Mouse (Mus musculus) CD4-positive helper T cell, adult 2 months (primary cell): ENCODE results near the gene Ppp2r1b.

Experiments
- DNase-seq: peaks from one replicate; pipeline ENCODE4 v3.0.0-alpha.2; 2012; ENCODE audit warnings: low read depth, missing footprints, low spot score

Ppp2r1b gene

GRCm38 (mm10) chr9:50836097-50836496 is 9.0 kb upstream of the Ppp2r1b start:
- DNase-seq = peak; percentile 45

- no peak for DNase-seq
Measured at GRCm38 (mm10) chr9:50841079-50841789, 3.9 kb upstream of the Ppp2r1b start.

- DNase-seq = no peak
Measured at GRCm38 (mm10) chr9:50845547-50845946, 446 bp downstream of the Ppp2r1b start.

- no peak for DNase-seq
Measured at GRCm38 (mm10) chr9:50847133-50847532, 2.0 kb downstream of the Ppp2r1b start.

GRCm38 (mm10) chr9:50847606-50848368 is 2.7 kb downstream of the Ppp2r1b start:
- DNase-seq = no peak

- no peak for DNase-seq
Measured at GRCm38 (mm10) chr9:50848821-50849220, 3.7 kb downstream of the Ppp2r1b start.

- peak; percentile 79 for DNase-seq
Measured at GRCm38 (mm10) chr9:50849249-50849648, 4.1 kb downstream of the Ppp2r1b start.

GRCm38 (mm10) chr9:50849755-50850154 is 4.7 kb downstream of the Ppp2r1b start:
- no peak for DNase-seq

- DNase-seq = no peak
Measured at GRCm38 (mm10) chr9:50850271-50850670, 5.2 kb downstream of the Ppp2r1b start.

- DNase-seq = no peak
Measured at GRCm38 (mm10) chr9:50850713-50851112, 5.6 kb downstream of the Ppp2r1b start.

- DNase-seq = peak; percentile 42
Measured at GRCm38 (mm10) chr9:50852634-50853349, 7.7 kb downstream of the Ppp2r1b start.

- no peak for DNase-seq
Measured at GRCm38 (mm10) chr9:50854376-50854775, 9.3 kb downstream of the Ppp2r1b start.

GRCm38 (mm10) chr9:50855133-50855766 is 10.1 kb downstream of the Ppp2r1b start:
- no peak for DNase-seq

- DNase-seq = no peak
Measured at GRCm38 (mm10) chr9:50855780-50856179, 10.7 kb downstream of the Ppp2r1b start.

- DNase-seq = peak; percentile 92
Measured at GRCm38 (mm10) chr9:50856341-50857081, 11.4 kb downstream of the Ppp2r1b start.

- DNase-seq = no peak
Measured at GRCm38 (mm10) chr9:50857082-50857641, 12.1 kb downstream of the Ppp2r1b start.

GRCm38 (mm10) chr9:50858681-50859080 is 13.6 kb downstream of the Ppp2r1b start:
- no peak for DNase-seq

GRCm38 (mm10) chr9:50861119-50861839 is 16.2 kb downstream of the Ppp2r1b start:
- DNase-seq = no peak

GRCm38 (mm10) chr9:50863824-50864223 is 18.7 kb downstream of the Ppp2r1b start:
- peak; percentile 33 for DNase-seq

- no peak for DNase-seq
Measured at GRCm38 (mm10) chr9:50864877-50865276, 19.8 kb downstream of the Ppp2r1b start.
